In the genomic region with DNA sequence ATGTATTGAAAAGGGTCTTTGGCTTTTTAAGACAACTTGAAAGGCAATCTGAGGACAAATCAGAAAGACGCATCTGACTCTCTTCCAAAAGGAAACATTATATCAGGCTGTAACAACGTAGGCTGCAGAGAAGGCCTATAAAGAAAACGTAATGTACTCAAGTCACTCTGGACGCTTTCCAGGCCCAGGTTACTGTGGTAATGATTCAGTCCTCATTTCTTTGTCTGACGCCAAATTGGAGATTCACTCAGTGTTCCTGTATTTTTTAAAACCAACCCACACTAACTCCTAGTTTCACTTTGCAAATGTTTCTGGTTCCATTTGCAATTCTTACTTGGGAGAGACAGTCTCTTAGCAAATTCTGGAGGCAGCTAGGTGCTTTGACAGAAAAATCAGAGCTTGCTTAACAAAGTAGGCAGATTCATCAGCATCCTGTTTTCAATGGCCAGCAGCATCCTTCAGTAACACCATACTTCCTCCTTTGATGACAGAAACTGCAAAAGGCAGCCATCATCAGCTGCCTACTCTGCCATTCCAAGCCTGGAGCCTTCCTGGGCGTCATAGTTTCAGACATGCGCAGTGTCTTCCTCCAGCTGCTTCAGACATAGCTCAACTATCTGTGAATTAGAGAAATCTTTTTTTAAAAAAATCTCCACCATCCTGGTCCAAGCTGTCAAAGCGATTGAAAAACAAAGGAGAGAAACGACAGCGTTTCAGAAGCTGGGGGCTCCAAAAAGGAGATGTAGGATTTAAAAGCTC, we compare ENCODE assay signal across 13 mouse cellular contexts.
DNase-seq lines count a peak whose midpoint lies in the region; ATAC-seq lines count a peak whose summit lies in the region.
"Had no signal": no experiment of that assay in that cellular context is flagged by ENCODE, and none has a peak within 500 bp of the region (broad histone marks: within the 10 kb centered on the region; RNA-seq: fewer than 3 reads in every experiment).

No protein-coding gene starts in this region.

- no peak for ATAC-seq in hindbrain, embryonic 16.5 days
- ATAC-seq: intestine, postnatal 0 days had no signal

- 69% methylated on average over 10 of the region's 10 CpGs for WGBS in hindbrain, embryonic 16.5 days

- H3K27me3 ChIP-seq in hindbrain, embryonic 16.5 days (replicated peaks; ENCODE audit: control insufficient read depth, insufficient read depth, low read length), result no peaks in the 10 kb centered on the region
- H3K27me3 ChIP-seq: embryonic facial prominence, embryonic 12.5 days; lung, embryonic 15.5 days had no signal

- no peaks in the 10 kb centered on the region for H3K36me3 ChIP-seq in hindbrain, embryonic 16.5 days (ENCODE audit: control insufficient read depth, insufficient read depth, low read length)
- H3K36me3 ChIP-seq: embryonic facial prominence, embryonic 12.5 days; lung, embryonic 15.5 days had no signal

- DNase-seq in right cerebral cortex, adult 18-20 months, result peak; percentile 59
- DNase-seq in right cerebral cortex, postnatal 4 days, result no peak
- peak; percentile 61 for DNase-seq in layer of hippocampus, adult 11-12 months (ENCODE audit: low spot score)
- DNase-seq in left cerebral cortex, adult 9 months (ENCODE audit: low spot score in 2 of 2), result peak; percentile 15 to 55
- peak; percentile 18 for DNase-seq in right cerebral cortex, postnatal 25 days
- DNase-seq in kidney, postnatal 10 days, result no peak
- no peak for DNase-seq in adrenal gland, postnatal 25 days
- DNase-seq: cerebellum, adult 9-11 months; heart, postnatal 4 days had no signal

- H3K4me3 ChIP-seq in hindbrain, embryonic 16.5 days (ENCODE audit: low read length), result no peak overlapping the region
- H3K4me3 ChIP-seq: embryonic facial prominence, embryonic 12.5 days; lung, embryonic 15.5 days had no signal

- H3K4me2 ChIP-seq in hindbrain, embryonic 16.5 days (ENCODE audit: low read length), result no peak overlapping the region
- H3K4me2 ChIP-seq: embryonic facial prominence, embryonic 12.5 days; lung, embryonic 15.5 days had no signal

- H3K9me3 ChIP-seq in hindbrain, embryonic 16.5 days (ENCODE audit: control insufficient read depth, low read length), result no peaks in the 10 kb centered on the region
- H3K9me3 ChIP-seq: embryonic facial prominence, embryonic 12.5 days; lung, embryonic 15.5 days had no signal

- no peaks in the 10 kb centered on the region for H3K4me1 ChIP-seq in hindbrain, embryonic 16.5 days (ENCODE audit: control insufficient read depth, insufficient read depth, low read depth, low read length)
- H3K4me1 ChIP-seq: lung, embryonic 15.5 days had no signal

- H3K9ac ChIP-seq in hindbrain, embryonic 16.5 days (ENCODE audit: low read depth, low read length), result no peak overlapping the region
- H3K9ac ChIP-seq: embryonic facial prominence, embryonic 12.5 days; lung, embryonic 15.5 days had no signal

- no peak overlapping the region; the same call in 1 of the 2 replicates for H3K27ac ChIP-seq in hindbrain, embryonic 16.5 days (ENCODE audit: low read depth, low read length)
- H3K27ac ChIP-seq: embryonic facial prominence, embryonic 12.5 days; lung, embryonic 15.5 days had no signal

Comparison
In these comparisons a context has a peak if more than half of its experiments do, and no peak if none do; other contexts are left out.
1. DNase-seq: peak in right cerebral cortex, adult 18-20 months (single experiment), layer of hippocampus, adult 11-12 months (single experiment), left cerebral cortex, adult 9 months (2 of 2) and right cerebral cortex, postnatal 25 days (single experiment); none in right cerebral cortex, postnatal 4 days (single experiment), kidney, postnatal 10 days (single experiment) and adrenal gland, postnatal 25 days (single experiment).